Mouse (Mus musculus): ENCODE data around the gene Tas2r135.

Tas2r135 gene

GRCm38 (mm10) chr6:42405134-42405533, at the start of gene Tas2r135:
Gene Tas2r135 (plus strand): TSS chr6:42405434.
- no peak for DNase-seq (ENCODE audit: low read depth)

- DNase-seq (ENCODE audit: low read depth) = no peak
Measured at GRCm38 (mm10) chr6:42355794-42356600, 49.2 kb upstream of the Tas2r135 start.

- DNase-seq (ENCODE audit: low read depth) = no peak
Measured at GRCm38 (mm10) chr6:42356913-42357312, 48.3 kb upstream of the Tas2r135 start.

GRCm38 (mm10) chr6:42357901-42358300, 47.3 kb upstream of the Tas2r135 start:
- no peak for DNase-seq (ENCODE audit: low read depth)

- no peak for DNase-seq (ENCODE audit: low read depth)
Measured at GRCm38 (mm10) chr6:42358901-42359300, 46.3 kb upstream of the Tas2r135 start.

- DNase-seq (ENCODE audit: low read depth) = no peak
Measured at GRCm38 (mm10) chr6:42359364-42360147, 45.7 kb upstream of the Tas2r135 start.

- DNase-seq (ENCODE audit: low read depth) = no peak
Measured at GRCm38 (mm10) chr6:42360231-42360840, 44.9 kb upstream of the Tas2r135 start.

GRCm38 (mm10) chr6:42361041-42361895, 44.0 kb upstream of the Tas2r135 start:
- DNase-seq (ENCODE audit: low read depth) = no peak

- DNase-seq (ENCODE audit: low read depth) = no peak
Measured at GRCm38 (mm10) chr6:42362074-42362473, 43.2 kb upstream of the Tas2r135 start.

GRCm38 (mm10) chr6:42362497-42362896, 42.7 kb upstream of the Tas2r135 start:
- no peak for DNase-seq (ENCODE audit: low read depth)

- DNase-seq (ENCODE audit: low read depth) = no peak
Measured at GRCm38 (mm10) chr6:42362974-42363373, 42.3 kb upstream of the Tas2r135 start.

GRCm38 (mm10) chr6:42364066-42364465, 41.2 kb upstream of the Tas2r135 start:
- no peak for DNase-seq (ENCODE audit: low read depth)

GRCm38 (mm10) chr6:42364607-42365006, 40.6 kb upstream of the Tas2r135 start:
- no peak for DNase-seq (ENCODE audit: low read depth)

- no peak for DNase-seq (ENCODE audit: low read depth)
Measured at GRCm38 (mm10) chr6:42365215-42365614, 40.0 kb upstream of the Tas2r135 start.

GRCm38 (mm10) chr6:42369870-42370269, 35.4 kb upstream of the Tas2r135 start:
- no peak for DNase-seq (ENCODE audit: low read depth)

GRCm38 (mm10) chr6:42370630-42371363, 34.4 kb upstream of the Tas2r135 start:
- no peak for DNase-seq (ENCODE audit: low read depth)

GRCm38 (mm10) chr6:42372001-42372400, 33.2 kb upstream of the Tas2r135 start:
- DNase-seq (ENCODE audit: low read depth) = no peak

- DNase-seq (ENCODE audit: low read depth) = no peak
Measured at GRCm38 (mm10) chr6:42372421-42372815, 32.8 kb upstream of the Tas2r135 start.

- DNase-seq (ENCODE audit: low read depth) = no peak
Measured at GRCm38 (mm10) chr6:42372816-42373547, 32.3 kb upstream of the Tas2r135 start, which contains the start of gene Epha1. Gene Epha1 (minus strand): TSS chr6:42373268.
